Mouse (Mus musculus) limb, embryonic 14.5 days (tissue): ENCODE measurements around the gene Tbx10. TPM values are rescaled to one million over a fixed set of nuclear protein-coding genes. Genes with fewer than 3 reads are reported as not detected.
A peak's percentile ranks its signal among the peaks of the same experiment; 100 is the strongest.

Experiments used
- ATAC-seq: fragments of 200-750 bp; cut with Nextera tagmentation; 2 replicates; pipeline ENCODE4 v1.8.0; 2017; ENCODE audit warnings: low read depth, moderate number of reproducible peaks, moderate TSS enrichment; ENCODE audit not compliant: low FRiP score
- DNase-seq: peaks from one replicate; pipeline ENCODE4 v3.0.0-alpha.2; 2015; ENCODE audit warnings: low spot score
- H3K27ac ChIP-seq: fragments of 300-500 bp; sonication (generic); replicated peaks from 2 replicates; pipeline ENCODE4 v1.5.1; 2014; ENCODE audit warnings: low read depth, mild to moderate bottlenecking, low read length, moderate library complexity, mixed read lengths
- H3K27me3 ChIP-seq: fragments of 300-500 bp; sonication (generic); 2 replicates; pipeline ENCODE4 v1.6.1; 2014; ENCODE audit warnings: low read length, mixed read lengths; ENCODE audit not compliant: control insufficient read depth, insufficient read depth
- H3K36me3 ChIP-seq: fragments of 300-500 bp; sonication (generic); 2 replicates; pipeline ENCODE4 v1.6.1; 2014; ENCODE audit warnings: mild to moderate bottlenecking, low read length, moderate library complexity, mixed read lengths; ENCODE audit not compliant: control insufficient read depth, insufficient read depth
- H3K4me1 ChIP-seq: fragments of 300-500 bp; sonication (generic); 2 replicates; pipeline ENCODE4 v1.6.1; 2014; ENCODE audit warnings: antibody characterized with exemption, low read length, mixed read lengths; ENCODE audit not compliant: control insufficient read depth, insufficient read depth
- H3K4me2 ChIP-seq: fragments of 300-500 bp; sonication (generic); replicated peaks from 2 replicates; pipeline ENCODE4 v1.6.1; 2014; ENCODE audit warnings: low read depth, mild to moderate bottlenecking, low read length, moderate library complexity; ENCODE audit not compliant: severe bottlenecking
- H3K4me3 ChIP-seq: fragments of 300-500 bp; sonication (generic); replicated peaks from 2 replicates; pipeline ENCODE4 v1.5.1; 2014; ENCODE audit warnings: low read length
- H3K9ac ChIP-seq: fragments of 300-500 bp; sonication (generic); 2 replicates; pipeline ENCODE4 v1.6.1; 2014; ENCODE audit warnings: mild to moderate bottlenecking, low read depth, low read length, moderate library complexity; ENCODE audit not compliant: severe bottlenecking
- H3K9me3 ChIP-seq: fragments of 300-500 bp; sonication (generic); 2 replicates; pipeline ENCODE4 v1.6.1; 2016; ENCODE audit warnings: low read length; ENCODE audit not compliant: control insufficient read depth
- POLR2A ChIP-seq: fragments of 200-500 bp; IDR thresholded peaks from 2 replicates; pipeline ENCODE4 v1.8.0; 2012; ENCODE audit warnings: inconsistent platforms, mild to moderate bottlenecking, moderate library complexity, borderline replicate concordance; ENCODE audit not compliant: insufficient read depth, insufficient read length; ENCODE audit errors: extremely low read depth
- WGBS: fragments of 180-500 bp; shearing (Covaris S2); extraction: QIAGEN DNeasy Blood & Tissue Kit; methylation state at CpG from one replicate; pipeline ENCODE4 v1.1.7; 2014; 5-methylcytosine and 5-hydroxymethylcytosine counted together
- polyA plus RNA-seq, 2 experiments: library from polyadenylated mRNA; depleted of rRNA in 1 of 2; stranded (reverse) in 1 of 2; unstranded in 1 of 2; fragments of >200 nt; fragmentation: Nextera tagmentation in 1 of 2; extraction: Ambion mirVana in 1 of 2; gene quantifications; 2 replicates each; pipeline versions ENCODE4 v1.2.1 to v1.2.3; 2012 to 2014

Tbx10 gene
- polyA plus RNA-seq, 2 experiments: 0.08 to 0.28 TPM

DNA sequence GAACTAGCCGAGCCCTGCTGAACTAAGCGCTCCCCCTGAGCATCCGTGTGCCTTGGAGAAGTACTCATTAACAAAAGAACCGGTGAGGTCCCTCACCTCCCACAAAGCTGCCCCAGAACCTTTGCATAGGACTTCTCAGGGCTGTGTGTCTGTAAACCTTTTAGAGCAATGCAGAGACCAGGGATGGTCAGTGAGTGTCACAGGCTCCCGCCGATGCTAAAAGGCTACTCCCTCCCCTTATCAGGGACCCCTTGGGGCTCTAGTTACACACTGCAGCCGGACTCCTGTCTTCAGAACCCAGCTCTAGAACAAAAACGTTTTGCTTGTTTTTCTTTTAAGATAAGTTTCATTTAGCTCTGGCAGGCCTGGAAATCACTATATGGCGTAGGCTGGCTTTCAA, 20.5 kb downstream of the Tbx10 start:
- Histone ChIP-seq H3K9me3 (no peaks in the 10 kb centered on the region), H3K9ac (peak overlapping the region; percentile 44; the same call in 1 of the 2 replicates), H3K27ac (0 out of 2 replicates have a peak overlapping the region, but pooled peaks have one; percentile 33), H3K36me3 (peaks cover 30% of the 10 kb centered on the region), H3K4me3 (peak overlapping the region; percentile 89), H3K27me3 (no peaks in the 10 kb centered on the region), H3K4me1 (peaks cover 8% of the 10 kb centered on the region), H3K4me2 (peak overlapping the region; percentile 52)
- DNase-seq (no peak), ATAC-seq (peak; percentile 28; the same call in 1 of the 2 replicates)
- TF ChIP-seq POLR2A: no peak
- WGBS: 22% methylated on average over 9 of the region's 9 CpGs

DNA sequence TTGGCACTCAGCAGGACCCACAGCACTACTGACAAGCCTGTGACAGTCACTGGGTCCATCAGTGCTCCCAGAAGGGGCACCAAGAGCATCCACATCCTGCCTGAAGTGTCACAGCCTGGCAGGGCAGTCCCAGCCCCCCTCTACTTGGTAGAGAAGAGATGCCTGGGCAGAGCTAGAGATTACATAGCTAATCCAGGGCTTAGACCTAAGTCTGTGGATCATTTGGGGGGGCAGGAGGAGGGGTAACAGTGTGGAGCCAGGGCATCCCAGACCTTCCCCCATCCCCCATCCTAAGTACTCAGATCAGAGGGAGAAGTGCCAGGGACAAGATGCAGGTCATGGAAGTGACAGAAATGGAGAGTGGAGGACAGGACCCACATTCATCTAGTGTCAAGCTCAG, 22.2 kb downstream of the Tbx10 start:
- no peaks in the 10 kb centered on the region for H3K27me3 ChIP-seq
- no peak overlapping the region for H3K27ac ChIP-seq
- H3K9me3 ChIP-seq: no peaks in the 10 kb centered on the region
- peaks cover 13% of the 10 kb centered on the region; the same call in 1 of the 2 replicates for H3K36me3 ChIP-seq
- H3K4me3 ChIP-seq: no peak overlapping the region
- no peak overlapping the region; the same call in 1 of the 2 replicates for H3K9ac ChIP-seq
- peaks cover 10% of the 10 kb centered on the region for H3K4me1 ChIP-seq
- DNase-seq (no peak), ATAC-seq (no peak)
- H3K4me2 ChIP-seq: no peak overlapping the region
- TF ChIP-seq POLR2A: no peak

DNA sequence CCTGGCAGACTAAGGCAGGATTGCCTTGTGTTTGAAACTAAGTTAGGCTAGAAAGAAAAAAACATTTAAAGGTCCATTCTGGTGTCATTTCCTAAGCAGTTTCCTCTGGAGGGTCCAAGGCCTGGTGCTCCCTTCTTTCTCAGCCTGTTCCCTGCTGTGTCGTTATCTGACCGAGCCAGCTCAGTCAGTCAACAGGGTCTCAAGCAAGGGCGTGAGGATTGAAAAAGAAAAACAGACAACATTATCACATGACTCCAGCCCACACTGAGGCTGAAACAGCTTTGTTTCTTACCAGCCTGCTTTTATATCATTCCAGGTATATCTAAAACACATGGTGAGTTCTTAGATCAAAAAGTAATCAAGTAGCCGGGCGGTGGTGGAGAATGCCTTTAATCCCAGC, 23.1 kb downstream of the Tbx10 start:
- Histone ChIP-seq H3K27ac (no peak overlapping the region), H3K4me1 (peaks cover 10% of the 10 kb centered on the region), H3K9ac (no peak overlapping the region), H3K4me3 (no peak overlapping the region), H3K27me3 (no peaks in the 10 kb centered on the region), H3K4me2 (no peak overlapping the region), H3K36me3 (peaks cover 5% of the 10 kb centered on the region; the same call in 1 of the 2 replicates), H3K9me3 (no peaks in the 10 kb centered on the region)
- TF ChIP-seq POLR2A: no peak
- ATAC-seq: no peak
- WGBS: 65% methylated on average over 5 of the region's 5 CpGs
- no peak for DNase-seq

DNA sequence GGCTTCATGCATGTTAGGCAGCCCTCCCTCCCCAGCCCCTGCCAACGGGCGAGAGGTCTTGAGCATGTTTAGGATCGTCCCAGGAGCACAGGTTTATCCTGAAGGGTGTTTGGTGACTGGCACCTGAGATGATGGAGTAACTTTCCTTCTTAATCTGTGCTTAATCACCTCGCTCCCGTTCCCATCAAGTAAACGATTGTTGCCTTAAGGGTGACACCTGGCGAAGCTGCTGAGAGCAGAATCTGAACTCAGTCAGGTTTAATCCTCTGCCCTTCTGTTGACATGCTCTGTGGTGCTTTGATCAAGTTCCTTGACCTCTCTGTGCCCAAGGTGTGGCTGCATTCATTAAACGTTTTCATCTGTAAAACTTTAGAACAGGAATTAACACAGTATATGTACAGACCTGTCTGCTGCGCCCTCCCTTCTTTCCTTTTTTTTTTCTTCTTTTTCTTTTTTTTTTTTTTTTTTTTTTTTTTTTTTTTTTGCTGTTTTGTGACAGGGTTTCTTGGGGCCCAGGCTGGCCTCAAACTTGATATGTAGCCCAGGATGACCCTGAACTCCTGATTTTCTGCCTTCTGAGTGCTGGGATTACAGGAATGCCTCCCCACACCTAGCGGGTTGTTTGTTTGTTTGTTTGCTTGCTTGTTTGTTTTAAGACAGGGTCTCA, 25.5 kb downstream of the Tbx10 start:
- no peak for DNase-seq
- H3K4me2 ChIP-seq: no peak overlapping the region
- H3K36me3 ChIP-seq: no peaks in the 10 kb centered on the region
- no peak overlapping the region for H3K27ac ChIP-seq
- 53% methylated on average over 10 of the region's 10 CpGs for WGBS
- no peak overlapping the region for H3K9ac ChIP-seq
- H3K4me3 ChIP-seq: no peak overlapping the region
- H3K9me3 ChIP-seq: no peaks in the 10 kb centered on the region
- peaks cover 5% of the 10 kb centered on the region; the same call in 1 of the 2 replicates for H3K4me1 ChIP-seq
- no peak for TF ChIP-seq POLR2A
- ATAC-seq: no peak
- H3K27me3 ChIP-seq: no peaks in the 10 kb centered on the region

GRCm38 (mm10) chr19:4018743-4019583, 26.4 kb downstream of the Tbx10 start:
- no peak for TF ChIP-seq POLR2A
- Histone ChIP-seq H3K4me2 (no peak overlapping the region), H3K27ac (no peak overlapping the region), H3K27me3 (no peaks in the 10 kb centered on the region), H3K36me3 (no peaks in the 10 kb centered on the region), H3K9me3 (no peaks in the 10 kb centered on the region), H3K4me3 (no peak overlapping the region), H3K9ac (no peak overlapping the region), H3K4me1 (0 out of 2 replicates have a peak, but pooled peaks cover 2% of the 10 kb centered on the region)
- DNase-seq (peak; percentile 92), ATAC-seq (peak; percentile 87)
- WGBS: 34% methylated on average over 18 of the region's 18 CpGs
